ENCODE assay signal across 8 mouse cellular contexts in the genomic region with DNA sequence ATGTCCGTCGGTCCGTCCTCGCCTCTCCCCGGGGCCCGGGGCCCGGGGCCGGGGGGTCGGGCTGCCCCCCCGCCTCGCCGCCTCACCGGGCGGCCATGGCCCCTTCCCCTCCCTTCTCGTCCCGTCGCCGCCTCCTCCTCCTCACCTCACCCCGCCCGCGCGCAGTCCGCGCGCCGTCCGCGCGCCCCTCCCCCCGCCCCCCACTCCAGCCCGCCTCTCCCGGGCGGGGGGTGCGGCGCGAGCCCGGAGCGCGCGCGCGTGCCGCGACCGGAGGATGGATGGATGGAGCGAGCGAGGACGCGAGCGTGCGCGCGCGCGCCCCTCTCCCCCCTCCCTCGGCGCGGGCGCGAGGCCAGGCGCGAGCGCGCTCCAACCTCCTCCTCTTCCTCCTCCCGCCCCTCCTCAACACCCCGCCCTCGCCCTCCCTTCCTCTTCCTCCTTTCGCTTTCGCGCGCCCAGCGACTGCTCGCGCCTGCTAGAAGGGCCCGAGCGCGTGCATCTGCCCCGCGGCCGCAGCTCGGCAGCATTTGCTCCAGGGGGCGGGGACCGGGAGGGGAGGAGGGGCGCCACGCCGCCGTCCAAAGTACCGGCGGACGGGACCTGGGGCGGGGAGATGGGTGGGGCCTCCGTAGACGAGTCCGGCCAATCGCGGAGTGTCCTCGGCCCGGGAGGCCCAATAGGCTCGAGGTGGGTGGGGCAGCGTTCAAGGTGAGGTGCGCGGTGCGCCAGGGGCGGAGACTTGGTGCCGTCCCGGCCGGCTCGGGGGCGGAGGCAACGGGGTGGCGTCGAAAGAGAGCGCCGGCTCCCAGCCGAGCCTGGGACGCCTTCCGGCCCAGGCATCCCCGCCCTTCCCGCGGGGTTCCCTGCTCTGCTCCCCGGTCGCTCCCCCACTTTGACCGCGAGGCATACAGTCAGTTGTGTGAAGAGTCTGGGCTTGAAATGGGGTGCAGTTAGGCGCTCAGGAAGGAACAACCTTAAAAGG. TPM values are rescaled to one million over a fixed set of nuclear protein-coding genes. Genes with fewer than 3 reads are reported as not detected.
A peak's percentile ranks its signal among the peaks of the same experiment; 100 is the strongest.
DNase-seq lines count a peak whose midpoint lies in the region; ATAC-seq and TF ChIP-seq lines count a peak whose summit lies in the region.

TSS of gene Atxn7l3 (minus strand) at position 141 of the 982 bp plus-strand sequence.

- intact Hi-C loops in heart, postnatal 36 days (cut with DNase I): loop anchor here (2.0 kb wide), 1 partner anchor 20 kb away; no protein-coding TSS in a partner anchor

- peak; percentile 83 for TF ChIP-seq POLR2A in olfactory bulb, adult 2 months (IDR thresholded peaks at IDR 0.05; ENCODE audit: insufficient read depth, low read depth, low read length)
- TF ChIP-seq POLR2A in thymus, adult 2 months (IDR thresholded peaks at IDR 0.05; ENCODE audit: control insufficient read depth, extremely low read depth, insufficient read depth, low read length, poor library complexity): peak; percentile 86

- H3K4me2 ChIP-seq in forebrain, embryonic 16.5 days (ENCODE audit: low read length): peak within 1 kb of the TSS; percentile 93
- peak within 1 kb of the TSS; percentile 92 for H3K4me2 ChIP-seq in lung, embryonic 14.5 days

- peak within 1 kb of the TSS; percentile 93 for H3K27ac ChIP-seq in ES-E14 (ENCODE audit: insufficient read depth, low read depth, low read length, poor library complexity, severe bottlenecking)
- peak within 1 kb of the TSS; percentile 98 for H3K27ac ChIP-seq in forebrain, embryonic 16.5 days (ENCODE audit: low read length)
- peak within 1 kb of the TSS; percentile 86 for H3K27ac ChIP-seq in layer of hippocampus, adult 2 months
- H3K27ac ChIP-seq in lung, embryonic 14.5 days (ENCODE audit: low read depth): peak within 1 kb of the TSS; percentile 99
- peak within 1 kb of the TSS; percentile 81 for H3K27ac ChIP-seq in olfactory bulb, adult 2 months (ENCODE audit: insufficient read depth, low read depth, low read length)
- H3K27ac ChIP-seq in thymus, adult 2 months (ENCODE audit: control insufficient read depth, insufficient read depth, low read length): peak within 1 kb of the TSS; percentile 92

- H3K27me3 ChIP-seq in forebrain, embryonic 16.5 days (replicated peaks; ENCODE audit: control insufficient read depth, insufficient read depth, low read length): no peaks in the 10 kb centered on the region
- no peaks in the 10 kb centered on the region for H3K27me3 ChIP-seq in lung, embryonic 14.5 days (ENCODE audit: insufficient read depth, low read length)
- H3K27me3 ChIP-seq in thymus, adult 2 months (ENCODE audit: control insufficient read depth, insufficient read depth, low read length): no peaks in the 10 kb centered on the region

- H3K4me1 ChIP-seq in ES-E14 (ENCODE audit: control insufficient read depth in 2 of 2, insufficient read depth in 2 of 2, low read length in 2 of 2, poor library complexity in 1 of 2): peaks cover 8 to 13% of the 10 kb centered on the region in 2 experiments; a peak in 3 of 4 replicates
- H3K4me1 ChIP-seq in forebrain, embryonic 16.5 days (replicated peaks; ENCODE audit: control insufficient read depth, insufficient read depth, low read length): peaks cover 21% of the 10 kb centered on the region
- H3K4me1 ChIP-seq in lung, embryonic 14.5 days (ENCODE audit: insufficient read depth): peaks cover 7% of the 10 kb centered on the region
- peaks cover 21% of the 10 kb centered on the region for H3K4me1 ChIP-seq in olfactory bulb, adult 2 months (ENCODE audit: control insufficient read depth, insufficient read depth, low read length)
- H3K4me1 ChIP-seq in thymus, adult 2 months (replicated peaks; ENCODE audit: control insufficient read depth, insufficient read depth, low read length): peaks cover 17% of the 10 kb centered on the region

- peak within 1 kb of the TSS; percentile 83 to 94 for H3K4me3 ChIP-seq in ES-E14 (ENCODE audit: insufficient read depth in 1 of 2, low read depth in 1 of 2, low read length in 2 of 2, poor library complexity in 1 of 2, severe bottlenecking in 1 of 2)
- peak within 1 kb of the TSS; percentile 78 for H3K4me3 ChIP-seq in forebrain, embryonic 16.5 days (replicated peaks; ENCODE audit: low read length)
- H3K4me3 ChIP-seq in layer of hippocampus, adult 2 months: peak within 1 kb of the TSS; percentile 82
- peak within 1 kb of the TSS; percentile 90 for H3K4me3 ChIP-seq in lung, embryonic 14.5 days (ENCODE audit: low read depth, low read length)
- H3K4me3 ChIP-seq in olfactory bulb, adult 2 months (ENCODE audit: insufficient read depth, low read depth, low read length): peak within 1 kb of the TSS; percentile 93
- peak within 1 kb of the TSS; percentile 85 for H3K4me3 ChIP-seq in thymus, adult 2 months (ENCODE audit: control insufficient read depth, insufficient read depth, low read length)

- no peak for TF ChIP-seq CTCF in layer of hippocampus, adult 2 months (conservative IDR thresholded peaks at IDR 0.05)
- no peak for TF ChIP-seq CTCF in lung, embryonic 14.5 days (IDR thresholded peaks at IDR 0.05; ENCODE audit: low read depth)
- TF ChIP-seq CTCF in olfactory bulb, adult 2 months (IDR thresholded peaks at IDR 0.05; ENCODE audit: insufficient read depth, low read depth, low read length): no peak
- TF ChIP-seq CTCF in thymus, adult 2 months (IDR thresholded peaks at IDR 0.05; ENCODE audit: borderline replicate concordance, control insufficient read depth, extremely low read depth, insufficient read depth, low read length, poor library complexity): no peak

- in situ Hi-C loops in ES-E14 (cut with MboI; ENCODE audit: low sequenced_read_pairs in 2 of 2, unreplicated experiment in 2 of 2): no loop called here

- ATAC-seq in forebrain, embryonic 16.5 days: peak; percentile 95
- peak; percentile 93 for ATAC-seq in lung, embryonic 14.5 days (ENCODE audit: insufficient read depth)

- 0% methylated on average over 56 of the region's 125 CpGs for WGBS in forebrain, embryonic 16.5 days
- under 1% methylated on average over 90 of the region's 125 CpGs for WGBS in lung, embryonic 14.5 days
- under 1% methylated on average over 100 of the region's 125 CpGs for WGBS in olfactory bulb, adult 2 months
- WGBS in thymus, adult 2 months: under 1% methylated on average over 80 of the region's 125 CpGs

- H3K36me3 ChIP-seq in ES-E14 (ENCODE audit: control insufficient read depth, insufficient read depth, low read length, poor library complexity, severe bottlenecking): peaks cover 25% of the 10 kb centered on the region
- peaks cover 8% of the 10 kb centered on the region for H3K36me3 ChIP-seq in forebrain, embryonic 16.5 days (ENCODE audit: control insufficient read depth, insufficient read depth)
- H3K36me3 ChIP-seq in lung, embryonic 14.5 days (ENCODE audit: insufficient read depth): peaks cover 29% of the 10 kb centered on the region
- H3K36me3 ChIP-seq in thymus, adult 2 months (ENCODE audit: control insufficient read depth, insufficient read depth, low read length): peaks cover 12% of the 10 kb centered on the region

- no peaks in the 10 kb centered on the region for H3K9me3 ChIP-seq in ES-E14 (ENCODE audit: control insufficient read depth, insufficient read depth, low read depth, low read length)
- no peaks in the 10 kb centered on the region for H3K9me3 ChIP-seq in forebrain, embryonic 16.5 days (ENCODE audit: control insufficient read depth, low read length)
- H3K9me3 ChIP-seq in lung, embryonic 14.5 days (ENCODE audit: low read depth, low read length): no peaks in the 10 kb centered on the region

- peak; percentile 98 for DNase-seq in ES-E14 (ENCODE audit: low read depth, low spot score)
- peak; percentile 99 for DNase-seq in cerebellum, adult 11-12 months
- peak; percentile 96 to 97 for DNase-seq in heart, postnatal 36 days
- DNase-seq in layer of hippocampus, adult 2 months (ENCODE audit: low spot score in 2 of 2): peak; percentile 97 to 99
- DNase-seq in lung, embryonic 14.5 days: peak; percentile 99
- peak; percentile 99 for DNase-seq in thymus, adult 2 months

- peak within 1 kb of the TSS; percentile 92 for H3K9ac ChIP-seq in ES-E14 (ENCODE audit: insufficient read depth, low read depth, low read length, poor library complexity, severe bottlenecking)
- peak within 1 kb of the TSS; percentile 92 for H3K9ac ChIP-seq in forebrain, embryonic 16.5 days (replicated peaks; ENCODE audit: low read depth, low read length)
- peak within 1 kb of the TSS; percentile 85 for H3K9ac ChIP-seq in lung, embryonic 14.5 days

TF ChIP-seq in ES-E14, 5 proteins besides CTCF, POLR2A, EP300 and RAD21:
- TF ChIP-seq HCFC1 (IDR thresholded peaks at IDR 0.05; ENCODE audit: borderline replicate concordance, insufficient read depth, low read length) (peak; percentile 58; the same call in 1 of the 2 replicates), ZNF384 (IDR thresholded peaks at IDR 0.05; ENCODE audit: low read depth, low read length) (0 out of 2 replicates have a peak, but pooled peaks have one; percentile 4), CHD2 (IDR thresholded peaks at IDR 0.05; ENCODE audit: low read depth, low read length) (no peak)

RNA-seq across cellular contexts. Expression of gene Atxn7l3, which starts in this region (rescaled TPM):
- 55.4 and 60.4 TPM in 2 replicates for total RNA-seq in ES-E14 (2012; rRNA removed)
- 28.5 and 29.5 TPM in 2 replicates for polyA plus RNA-seq in forebrain, embryonic 16.5 days (2015; fragmentation: Nextera tagmentation; extraction: Ambion mirVana)
- 10 to 100 TPM; 22.9 to 24.2 TPM for total RNA-seq in heart, postnatal 36 days (2021)
- 100 to 1,000 TPM; 165 to 169 TPM for total RNA-seq in layer of hippocampus, adult 2 months (2021)
- polyA plus RNA-seq in lung, embryonic 14.5 days (2014; fragmentation: Nextera tagmentation; extraction: Ambion mirVana): 17.4 TPM in 2 replicates
- not detected in 2 replicates for polyA plus RNA-seq in olfactory bulb, adult 2 months (2012; ENCODE audit: insufficient read depth, insufficient read length, low replicate concordance, missing spikeins)
- polyA plus RNA-seq in thymus, adult 2 months (2012; rRNA removed): 89.9 TPM in 2 replicates

Comparison
In these comparisons a context has a peak if more than half of its experiments do, and no peak if none do; other contexts are left out.
1. Peak in every context shown above with its lines: DNase-seq, ATAC-seq, H3K4me3 ChIP-seq and H3K27ac ChIP-seq.